Mouse (Mus musculus) lung, adult 2 months (tissue): ENCODE results near the gene Itpa.

Experiments
- CTCF ChIP-seq: fragments of 200-500 bp; IDR thresholded peaks from 2 replicates; pipeline ENCODE4 v1.5.1; 2011; ENCODE audit warnings: mild to moderate bottlenecking, low read length, control low read depth; ENCODE audit not compliant: insufficient read depth
- POLR2A ChIP-seq: fragments of 200-500 bp; IDR thresholded peaks from 2 replicates; pipeline ENCODE4 v1.6.1; 2011; ENCODE audit warnings: low read depth, mild to moderate bottlenecking, control low read depth, low read length, borderline replicate concordance; ENCODE audit errors: extremely low read depth

GRCm38 (mm10) chr2:130653760-130654159, 13.7 kb upstream of the Itpa start:
- TF ChIP-seq CTCF, result no peak
- no peak for TF ChIP-seq POLR2A
